Mouse (Mus musculus) heart, postnatal 0 days (tissue): ENCODE measurements around the gene Cnot10. TPM values are rescaled to one million over a fixed set of nuclear protein-coding genes. Genes with fewer than 3 reads are reported as not detected.

Source experiments
- ATAC-seq: fragments of 200-750 bp; cut with Nextera tagmentation; 2 replicates; pipeline ENCODE4 v1.8.0; 2017; ENCODE audit warnings: low read depth, moderate number of reproducible peaks, moderate library complexity; ENCODE audit not compliant: insufficient read depth
- DNase-seq: peaks from one replicate; pipeline ENCODE4 v3.0.0-alpha.2; 2016; ENCODE audit warnings: low spot score
- H3K27ac ChIP-seq: fragments of 300-500 bp; sonication (generic); 2 replicates; pipeline ENCODE4 v1.5.1; 2014; ENCODE audit warnings: low read depth, mild to moderate bottlenecking
- H3K27me3 ChIP-seq: fragments of 300-500 bp; sonication (generic); 2 replicates; pipeline ENCODE4 v1.6.1; 2014; ENCODE audit warnings: low read length, mixed read lengths; ENCODE audit not compliant: control insufficient read depth, insufficient read depth
- H3K36me3 ChIP-seq: fragments of 300-500 bp; sonication (generic); replicated peaks from 2 replicates; pipeline ENCODE4 v1.6.1; 2014; ENCODE audit warnings: low read length, mixed read lengths; ENCODE audit not compliant: control insufficient read depth, insufficient read depth
- H3K4me1 ChIP-seq: fragments of 300-500 bp; sonication (generic); 2 replicates; pipeline ENCODE4 v1.6.1; 2014; ENCODE audit warnings: antibody characterized with exemption; ENCODE audit not compliant: control insufficient read depth, insufficient read depth
- H3K4me2 ChIP-seq: fragments of 300-500 bp; sonication (generic); 2 replicates; pipeline ENCODE4 v1.6.1; 2014; ENCODE audit warnings: low read depth, mild to moderate bottlenecking, low read length, moderate library complexity
- H3K4me3 ChIP-seq: fragments of 300-500 bp; sonication (generic); 2 replicates; pipeline ENCODE4 v1.5.1; 2014; ENCODE audit warnings: low read depth, low read length
- H3K9ac ChIP-seq: fragments of 300-500 bp; sonication (generic); replicated peaks from 2 replicates; pipeline ENCODE4 v1.6.1; 2014; ENCODE audit warnings: low read depth, low read length, mixed read lengths
- H3K9me3 ChIP-seq: fragments of 300-500 bp; sonication (generic); replicated peaks from 2 replicates; pipeline ENCODE4 v1.6.1; 2016; ENCODE audit warnings: low read length; ENCODE audit not compliant: control insufficient read depth
- CTCF ChIP-seq: IDR thresholded peaks from 2 replicates; pipeline ENCODE4 v1.5.1; 2016; ENCODE audit warnings: antibody characterized with exemption, control low read depth, low read depth
- EP300 ChIP-seq: IDR thresholded peaks from 2 replicates; pipeline ENCODE4 v1.6.1; 2016; ENCODE audit warnings: antibody characterized with exemption, low read depth
- WGBS: fragments of 180-500 bp; shearing (Covaris S2); extraction: QIAGEN DNeasy Blood & Tissue Kit; methylation state at CpG from one replicate; pipeline ENCODE4 v1.1.7; 2014; 5-methylcytosine and 5-hydroxymethylcytosine counted together
- polyA plus RNA-seq: library from polyadenylated mRNA; unstranded; fragments of >200 nt; fragmentation: Nextera tagmentation; extraction: Ambion mirVana; gene quantifications from 2 replicates; pipeline ENCODE4 v1.2.1, GENCODE M21; 2015
- total RNA-seq: library from RNA; depleted of rRNA; stranded (reverse); fragments of >200 nt; gene quantifications from 2 replicates; pipeline ENCODE4 v1.2.3, GENCODE M21; 2014; ENCODE audit warnings: low replicate concordance; rRNA removed

Cnot10 gene
- total RNA-seq (19.7 and 35.6 TPM in 2 replicates), polyA plus RNA-seq (24.3 and 25.7 TPM in 2 replicates)

GRCm38 (mm10) chr9:114639839-114640646 is at the start of gene Cnot10:
Cnot10 (minus strand) TSS chr9:114640184.
- H3K4me3 ChIP-seq: peak within 1 kb of the TSS; percentile 86
- H3K4me1 ChIP-seq: no peaks in the 10 kb centered on the region; the same call in 1 of the 2 replicates
- peak; percentile 99 for ATAC-seq
- H3K9ac ChIP-seq: peak within 1 kb of the TSS; percentile 71
- TF ChIP-seq CTCF (peak; percentile 43), EP300 (peak; percentile 85)
- peak within 1 kb of the TSS; percentile 84 for H3K4me2 ChIP-seq
- peak within 1 kb of the TSS; percentile 89 for H3K27ac ChIP-seq
- no peaks in the 10 kb centered on the region for H3K36me3 ChIP-seq
- WGBS: 4% methylated on average over 51 of the region's 51 CpGs
- DNase-seq: peak; percentile 99
- H3K9me3 ChIP-seq: no peaks in the 10 kb centered on the region
- H3K27me3 ChIP-seq: 0 out of 2 replicates have a peak, but pooled peaks cover 3% of the 10 kb centered on the region

DNA sequence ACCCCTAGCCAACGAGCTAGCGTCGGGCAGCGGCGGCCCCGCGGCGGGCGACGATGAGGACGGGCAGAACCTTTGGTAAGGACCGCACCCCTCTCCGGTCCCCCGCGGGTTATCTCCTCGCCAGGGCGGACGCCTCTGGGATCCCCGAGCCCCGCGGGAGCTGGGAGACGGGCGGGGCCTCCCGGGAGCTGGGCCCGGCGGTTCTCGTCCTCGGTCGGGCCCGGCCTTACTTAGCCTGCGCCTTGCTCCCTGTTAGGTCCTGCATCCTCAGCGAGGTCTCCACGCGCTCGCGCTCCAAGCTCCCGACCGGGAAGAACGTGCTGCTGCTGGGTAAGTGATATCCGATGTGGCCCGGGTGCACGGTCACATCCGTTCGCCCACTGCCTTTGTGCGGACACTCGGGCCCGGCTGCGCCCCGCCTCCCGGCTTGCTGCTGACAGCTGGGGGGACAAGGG is 49.0 kb upstream of the Cnot10 start:
- Histone ChIP-seq H3K9me3 (no peaks in the 10 kb centered on the region), H3K4me3 (peak overlapping the region; percentile 85), H3K36me3 (peaks cover 20% of the 10 kb centered on the region), H3K27me3 (no peaks in the 10 kb centered on the region), H3K9ac (peak overlapping the region; percentile 90), H3K27ac (peak overlapping the region; percentile 94), H3K4me1 (peaks cover 19% of the 10 kb centered on the region), H3K4me2 (peak overlapping the region; percentile 82)
- no peak for TF ChIP-seq EP300
- ATAC-seq (peak; percentile 57), DNase-seq (no peak)
- under 1% methylated on average over 46 of the region's 50 CpGs for WGBS

GRCm38 (mm10) chr9:114688252-114688952 is 48.4 kb upstream of the Cnot10 start, which contains the start of gene Dync1li1:
Dync1li1 (plus strand) TSS chr9:114688790.
- Histone ChIP-seq H3K4me2 (peak within 1 kb of the TSS; percentile 82), H3K36me3 (peaks cover 15% of the 10 kb centered on the region), H3K27me3 (no peaks in the 10 kb centered on the region), H3K4me3 (peak within 1 kb of the TSS; percentile 85), H3K27ac (peak within 1 kb of the TSS; percentile 94), H3K4me1 (peaks cover 19% of the 10 kb centered on the region), H3K9me3 (no peaks in the 10 kb centered on the region), H3K9ac (peak within 1 kb of the TSS; percentile 90)
- WGBS: under 1% methylated on average over 52 of the region's 57 CpGs
- DNase-seq (peak; percentile 98), ATAC-seq (peak; percentile 97)
- no peak for TF ChIP-seq CTCF
- TF ChIP-seq EP300: no peak

- DNase-seq: no peak
- H3K4me2 ChIP-seq: peak overlapping the region; percentile 82
- no peak for ATAC-seq
- no peaks in the 10 kb centered on the region for H3K27me3 ChIP-seq
- WGBS: 70% methylated on average over 13 of the region's 13 CpGs
- H3K4me1 ChIP-seq: peaks cover 19% of the 10 kb centered on the region
- peak overlapping the region; percentile 85 for H3K4me3 ChIP-seq
- peak overlapping the region; percentile 90; the same call in 1 of the 2 replicates for H3K9ac ChIP-seq
- TF ChIP-seq EP300: no peak
- TF ChIP-seq CTCF: no peak
- H3K27ac ChIP-seq: no peak overlapping the region
- peaks cover 13% of the 10 kb centered on the region for H3K36me3 ChIP-seq
- H3K9me3 ChIP-seq: no peaks in the 10 kb centered on the region
Measured at GRCm38 (mm10) chr9:114687639-114688038, 47.7 kb upstream of the Cnot10 start.

- no peak overlapping the region for H3K4me3 ChIP-seq
- no peaks in the 10 kb centered on the region for H3K27me3 ChIP-seq
- WGBS: 81% methylated on average over 7 of the region's 7 CpGs
Measured at GRCm38 (mm10) chr9:114686245-114686644, 46.3 kb upstream of the Cnot10 start.

More at GRCm38 (mm10) chr9:114686245-114686644, 46.3 kb upstream of the Cnot10 start:
- peaks cover 19% of the 10 kb centered on the region for H3K4me1 ChIP-seq
- no peak for ATAC-seq
- H3K9me3 ChIP-seq: no peaks in the 10 kb centered on the region
- H3K9ac ChIP-seq: no peak overlapping the region
- H3K27ac ChIP-seq: no peak overlapping the region
- no peak overlapping the region for H3K4me2 ChIP-seq
- DNase-seq: no peak
- H3K36me3 ChIP-seq: peaks cover 2% of the 10 kb centered on the region; the same call in 1 of the 2 replicates
- TF ChIP-seq CTCF (no peak), EP300 (no peak)
